Mouse (Mus musculus) gastrocnemius, postnatal 14 days (tissue): ENCODE measurements at regions not wholly inside any gene's neighbourhood (a gene's known extent, or its start where the extent isn't known, plus 50 kb on each side); places are given as distances from the start of the nearest gene placed in this dataset.

Experiments
- DNase-seq: peaks from one replicate; pipeline ENCODE4 v3.0.0; 2021; ENCODE audit warnings: mixed read lengths
- intact Hi-C: fragments of 180-260 bp; cut with DNase I; formaldehyde crosslinking; loops from one replicate; pipeline ENCODE4 v1.15.1; 2025; ENCODE audit warnings: low total_unique reads

- no peak for DNase-seq
- intact Hi-C loops: no loop called here
Measured at GRCm38 (mm10) chr11:6785471-6785870, 52.0 kb downstream of the Gm11983 start.

GRCm38 (mm10) chr11:6782826-6783225, 54.6 kb downstream of the Gm11983 start:
- intact Hi-C loops: no loop called here
- no peak for DNase-seq

GRCm38 (mm10) chr11:6779752-6780151, 57.7 kb downstream of the Gm11983 start:
- no peak for DNase-seq
- intact Hi-C loops: no loop called here

- intact Hi-C loops: no loop called here
- no peak for DNase-seq
Measured at GRCm38 (mm10) chr11:6778596-6779360, 58.7 kb downstream of the Gm11983 start.

GRCm38 (mm10) chr11:6777566-6777965, 59.9 kb downstream of the Gm11983 start:
- intact Hi-C loops: no loop called here
- no peak for DNase-seq

GRCm38 (mm10) chr11:6774656-6775055, 62.8 kb downstream of the Gm11983 start:
- intact Hi-C loops: no loop called here
- no peak for DNase-seq

- DNase-seq: no peak
- intact Hi-C loops: no loop called here
Measured at GRCm38 (mm10) chr11:6773951-6774350, 63.5 kb downstream of the Gm11983 start.

GRCm38 (mm10) chr11:6773364-6773763, 64.1 kb downstream of the Gm11983 start:
- intact Hi-C loops: no loop called here
- no peak for DNase-seq

- intact Hi-C loops: loop anchor here (2.0 kb wide), 1 partner anchor 113 kb away; no protein-coding TSS in a partner anchor
- no peak for DNase-seq
Measured at GRCm38 (mm10) chr11:6769437-6769765, 68.1 kb downstream of the Gm11983 start.

- DNase-seq: peak; percentile 66
- intact Hi-C loops: loop anchor here (2.0 kb wide), 1 partner anchor 112 kb away; no protein-coding TSS in a partner anchor
Measured at GRCm38 (mm10) chr11:6768599-6769436, 68.6 kb downstream of the Gm11983 start.

GRCm38 (mm10) chr11:6766725-6767124, 70.7 kb downstream of the Gm11983 start:
- no peak for DNase-seq
- intact Hi-C loops: no loop called here

- peak; percentile 18 for DNase-seq
- intact Hi-C loops: no loop called here
Measured at GRCm38 (mm10) chr11:6765333-6765957, 72.0 kb downstream of the Gm11983 start.

GRCm38 (mm10) chr11:6764186-6764585, 73.3 kb downstream of the Gm11983 start:
- no peak for DNase-seq

GRCm38 (mm10) chr11:6763001-6763400, 74.5 kb downstream of the Gm11983 start:
- no peak for DNase-seq
- intact Hi-C loops: no loop called here

More at GRCm38 (mm10) chr11:6764186-6764585, 73.3 kb downstream of the Gm11983 start:
- intact Hi-C loops: no loop called here

- intact Hi-C loops: no loop called here
- no peak for DNase-seq
Measured at GRCm38 (mm10) chr11:6761876-6762628, 75.4 kb downstream of the Gm11983 start.

GRCm38 (mm10) chr11:6759578-6759977, 77.9 kb downstream of the Gm11983 start:
- no peak for DNase-seq
- intact Hi-C loops: no loop called here

GRCm38 (mm10) chr11:6739439-6739838, 81.1 kb downstream of the Ramp3 start:
- intact Hi-C loops: no loop called here
- DNase-seq: no peak

GRCm38 (mm10) chr11:6738581-6738980, 80.3 kb downstream of the Ramp3 start:
- intact Hi-C loops: no loop called here

GRCm38 (mm10) chr11:6738163-6738562, 79.8 kb downstream of the Ramp3 start:
- no peak for DNase-seq
- intact Hi-C loops: no loop called here

More at GRCm38 (mm10) chr11:6738581-6738980, 80.3 kb downstream of the Ramp3 start:
- DNase-seq: no peak
